Mouse (Mus musculus) cerebellum, adult 9-10 months (tissue): ENCODE data around the gene Stat1.
A peak's percentile ranks its signal among the peaks of the same experiment; 100 is the strongest.

ENCODE experiments used
- DNase-seq: peaks from one replicate; pipeline ENCODE4 v3.0.0; 2022

The Stat1 gene

GRCm38 (mm10) chr1:52166652-52167220 is 47.5 kb downstream of the Stat1 start:
- no peak for DNase-seq

GRCm38 (mm10) chr1:52170057-52170456 is 50.8 kb downstream of the Stat1 start:
- no peak for DNase-seq

- no peak for DNase-seq
Measured at GRCm38 (mm10) chr1:52170747-52171146, 51.5 kb downstream of the Stat1 start.

DNA sequence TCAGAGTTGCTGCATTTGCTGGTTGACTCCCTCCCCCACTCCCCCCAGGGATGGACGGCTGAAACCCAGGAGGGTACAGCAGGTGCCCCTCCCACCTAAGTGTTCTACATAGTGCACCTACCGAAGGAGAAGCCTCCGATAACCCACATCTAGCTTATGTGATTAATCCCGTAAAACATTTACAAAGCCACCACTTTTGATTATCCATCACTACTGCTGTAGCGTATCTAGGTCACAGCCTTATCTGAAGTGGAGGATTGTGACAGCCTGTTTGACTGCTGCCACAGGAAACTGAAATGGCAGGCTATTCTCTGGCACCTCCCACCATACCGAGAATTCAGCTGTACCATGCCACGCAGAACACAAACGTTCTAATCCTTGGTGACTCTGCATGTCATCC is 52.0 kb downstream of the Stat1 start:
- no peak for DNase-seq

- peak; percentile 50 for DNase-seq
Measured at GRCm38 (mm10) chr1:52175321-52175720, 56.1 kb downstream of the Stat1 start.

GRCm38 (mm10) chr1:52175983-52176382 is 56.7 kb downstream of the Stat1 start:
- DNase-seq: peak; percentile 43

GRCm38 (mm10) chr1:52176999-52177398 is 57.8 kb downstream of the Stat1 start:
- DNase-seq: no peak

DNA sequence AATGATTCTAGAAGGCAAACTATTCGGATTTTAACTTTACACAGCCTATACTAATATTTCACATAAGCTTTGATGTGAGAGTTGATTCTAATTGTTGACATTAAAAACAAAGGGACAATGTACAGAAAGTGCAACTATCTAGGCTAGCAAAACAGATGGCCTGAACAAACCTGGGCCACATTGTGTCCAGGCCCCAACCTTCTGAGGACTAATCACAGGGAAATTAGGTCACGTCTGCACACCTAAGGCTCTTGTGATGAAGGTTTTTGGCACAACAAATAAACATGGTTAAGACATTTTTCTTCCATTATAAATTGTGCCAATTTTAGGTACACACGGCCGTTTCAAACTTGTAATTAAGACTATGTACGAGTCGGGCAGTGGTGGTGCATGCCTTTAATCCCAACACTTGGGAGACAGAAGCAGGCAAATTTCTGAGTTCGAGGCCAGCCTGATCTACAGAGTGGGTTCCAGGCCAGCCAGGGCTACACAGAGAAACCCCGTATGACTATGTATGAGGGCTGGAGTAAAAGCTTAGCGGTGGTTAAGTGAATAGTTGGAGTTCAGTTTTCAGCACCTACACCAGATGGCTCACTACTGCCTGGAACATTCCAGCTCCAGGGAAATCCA is 60.8 kb downstream of the Stat1 start:
- peak; percentile 86 for DNase-seq

DNA sequence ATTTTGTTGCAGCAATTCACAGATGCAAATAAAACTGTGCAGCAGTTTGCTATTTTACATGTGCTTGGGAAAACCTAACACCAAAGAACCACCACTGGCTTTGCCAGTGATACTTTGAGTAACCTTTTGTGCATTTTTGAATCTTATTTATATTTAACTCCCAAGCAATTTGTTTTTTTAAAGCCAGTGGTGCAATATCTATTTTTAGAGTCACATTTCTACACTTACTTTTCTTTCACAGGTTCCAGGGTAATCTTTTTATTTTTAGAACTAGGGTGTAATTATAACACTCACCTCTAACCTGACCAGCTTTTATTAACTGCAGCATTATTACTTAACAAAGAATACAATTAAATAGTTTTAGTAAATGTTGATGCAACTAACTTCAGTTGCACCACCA is 62.8 kb downstream of the Stat1 start:
- DNase-seq: no peak

GRCm38 (mm10) chr1:52182992-52183391 is 63.8 kb downstream of the Stat1 start:
- DNase-seq: no peak
